Mouse (Mus musculus): ENCODE measurements around the gene Sv2c.

Gene Sv2c

DNA sequence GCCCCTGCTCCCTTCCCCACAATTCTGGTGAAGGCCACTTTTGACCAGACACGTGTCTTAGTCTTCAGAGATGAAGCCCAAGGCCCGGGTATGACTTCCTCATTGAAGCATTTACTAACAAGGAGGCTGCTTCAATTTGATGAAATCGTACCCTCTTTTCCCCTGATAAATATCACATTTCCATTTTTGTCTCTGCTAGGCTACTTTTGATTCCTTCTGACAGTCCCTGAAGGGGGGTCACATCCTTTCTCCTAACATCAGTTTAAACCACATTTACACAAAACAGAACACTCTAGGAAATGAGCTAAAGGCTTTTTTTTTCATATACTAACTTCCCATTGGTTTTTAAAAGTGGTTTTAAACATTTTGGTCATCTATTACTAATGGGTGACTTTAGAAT lies 79.6 kb downstream of the Sv2c start:
- DNase-seq (ENCODE audit: low read depth): peak; percentile 54

DNA sequence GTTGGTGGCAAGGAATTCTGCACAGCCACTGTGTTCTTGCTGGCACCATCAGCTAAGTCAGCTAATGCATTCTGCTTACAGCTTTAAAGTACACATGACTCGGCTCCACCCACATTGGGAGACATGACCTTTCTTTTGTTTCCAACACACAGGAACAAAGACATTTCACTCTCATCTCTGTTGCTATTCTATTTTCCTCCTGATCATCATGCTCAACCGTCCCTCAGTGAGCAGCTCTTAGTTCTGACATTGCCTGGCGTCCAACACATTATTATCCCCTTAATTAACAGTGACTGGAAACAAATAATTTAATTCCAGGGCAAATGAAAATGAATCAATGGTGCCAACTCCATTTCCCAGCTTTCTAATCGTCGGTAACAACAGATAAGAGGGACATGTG lies 87.0 kb downstream of the Sv2c start:
- DNase-seq (ENCODE audit: low read depth): no peak

- DNase-seq (ENCODE audit: low read depth): no peak
Observed at GRCm38 (mm10) chr13:96040275-96041042, 91.9 kb downstream of the Sv2c start.

DNA sequence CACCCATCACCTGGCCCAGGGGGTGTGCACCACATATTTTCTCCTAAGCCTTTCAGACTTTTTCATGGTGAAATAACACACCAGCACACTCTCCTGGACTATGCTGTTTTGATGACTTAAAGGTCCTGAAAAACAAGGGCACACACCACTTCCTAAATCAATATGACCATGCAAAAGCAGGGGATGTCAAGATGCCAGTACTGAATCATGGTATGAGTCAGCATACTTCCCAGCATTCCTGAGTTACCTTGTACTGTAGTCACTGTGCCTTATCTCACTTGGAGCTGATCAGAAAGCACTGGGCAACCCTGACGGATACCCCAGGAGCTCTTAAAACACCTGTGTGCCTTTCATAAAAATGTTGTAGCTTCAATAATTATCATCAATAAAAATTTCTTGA lies 92.8 kb downstream of the Sv2c start:
- peak; percentile 17 for DNase-seq (ENCODE audit: low read depth)

DNA sequence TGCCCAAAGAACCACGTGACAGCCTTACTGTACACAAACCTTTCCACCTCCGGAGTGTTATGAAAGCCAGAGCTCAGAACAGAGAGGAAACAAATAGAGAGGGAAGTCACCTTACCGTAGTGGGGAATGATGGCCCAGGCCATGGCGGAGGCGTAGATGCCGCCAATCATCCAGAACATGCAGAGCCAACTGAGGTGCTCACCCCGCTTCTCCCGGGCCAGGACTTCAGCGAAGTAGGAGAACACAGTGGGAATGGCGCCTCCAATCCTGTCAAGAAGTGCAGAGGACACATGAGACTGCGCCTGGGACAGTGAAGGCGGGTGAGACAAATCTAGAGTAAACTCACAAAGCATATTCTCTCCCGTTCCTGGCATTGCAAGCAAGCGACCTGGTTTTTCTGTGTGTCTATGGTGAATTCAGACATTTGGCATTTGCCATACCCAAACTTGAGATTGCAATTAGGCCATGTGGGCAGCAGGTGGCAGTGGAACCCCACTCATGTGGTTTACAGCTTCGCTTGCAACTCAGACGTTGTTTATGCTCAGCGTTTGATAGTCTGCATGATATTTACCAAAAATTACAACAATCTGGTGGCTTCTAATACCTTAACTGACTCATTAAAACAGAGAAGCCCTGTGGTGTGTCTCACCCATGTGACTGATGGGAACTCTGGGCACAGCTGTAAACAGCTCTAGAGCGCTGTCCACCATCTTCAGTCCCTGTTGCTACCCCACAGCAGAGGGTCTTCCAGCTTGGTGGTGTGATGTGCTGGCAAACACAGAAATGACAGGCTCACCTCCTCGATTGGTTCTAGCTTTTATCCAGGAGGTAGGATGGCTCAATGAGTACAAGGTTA lies 101.8 kb downstream of the Sv2c start:
- DNase-seq (ENCODE audit: low read depth): peak; percentile 56

GRCm38 (mm10) chr13:96023858-96024257 lies 108.5 kb downstream of the Sv2c start:
- no peak for DNase-seq (ENCODE audit: low read depth)

DNA sequence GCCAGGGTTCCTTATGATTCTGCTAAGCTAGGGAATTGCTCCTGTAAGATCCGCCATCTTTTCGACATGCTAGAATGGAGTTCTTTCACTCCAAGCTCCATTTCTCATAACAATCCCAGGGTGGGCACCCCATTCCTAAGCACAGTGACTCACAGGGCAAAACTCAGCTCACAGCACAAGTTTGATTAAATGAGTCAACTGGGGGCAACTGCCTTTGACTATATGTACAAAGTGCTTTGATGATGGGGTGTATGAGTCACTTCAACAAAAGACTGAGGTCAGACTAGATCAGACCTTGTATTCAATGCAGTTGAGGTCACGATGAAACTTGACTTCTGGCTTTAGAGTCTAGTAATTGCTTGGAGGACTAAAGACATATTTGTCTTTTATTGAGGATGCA lies 116.9 kb downstream of the Sv2c start:
- peak; percentile 56 for DNase-seq (ENCODE audit: low read depth)

GRCm38 (mm10) chr13:96010861-96011511 lies 121.4 kb downstream of the Sv2c start:
- peak; percentile 98 for DNase-seq (ENCODE audit: low read depth)

DNA sequence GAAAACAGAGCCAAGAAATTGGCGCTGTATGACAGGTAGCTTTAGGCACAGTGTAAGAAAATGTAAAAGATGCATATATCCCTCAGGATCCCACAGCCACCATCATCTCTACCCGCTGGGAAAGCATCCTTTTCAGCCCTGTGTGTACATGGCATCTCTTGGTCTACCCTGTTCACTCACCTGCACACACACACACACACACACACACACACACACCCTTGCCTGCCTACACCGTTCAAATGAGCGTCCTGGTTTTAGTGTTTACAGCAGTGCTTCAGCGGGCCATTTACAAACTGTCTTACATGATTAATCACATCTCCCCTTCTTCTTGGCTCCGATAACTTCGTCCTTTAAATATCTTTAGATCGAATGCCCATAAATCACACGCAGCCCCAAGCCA lies 123.4 kb downstream of the Sv2c start:
- no peak for DNase-seq (ENCODE audit: low read depth)

GRCm38 (mm10) chr13:96008154-96008553 lies 124.2 kb downstream of the Sv2c start:
- no peak for DNase-seq (ENCODE audit: low read depth)

DNA sequence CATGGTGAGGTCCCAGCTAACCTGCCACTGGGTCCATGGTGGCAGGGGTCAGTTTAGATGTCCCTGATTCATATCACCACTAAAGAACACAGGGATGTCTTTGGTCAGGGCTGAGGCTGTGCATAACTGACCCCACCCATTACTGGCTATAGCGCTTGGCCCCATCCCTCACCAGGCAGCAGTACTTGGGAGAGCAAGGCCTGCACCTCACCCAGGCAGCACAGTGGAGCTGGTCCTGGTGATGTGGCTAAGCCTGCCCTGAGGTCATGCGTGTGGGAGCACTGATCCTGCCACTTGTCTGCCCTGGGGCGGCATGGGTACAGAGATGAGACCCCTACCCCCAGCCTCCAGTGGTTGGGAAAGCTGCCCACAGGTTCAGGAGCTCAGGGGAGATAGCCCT lies 128.8 kb downstream of the Sv2c start:
- DNase-seq (ENCODE audit: low read depth): no peak

GRCm38 (mm10) chr13:96002475-96002874 lies 129.9 kb downstream of the Sv2c start:
- peak; percentile 46 for DNase-seq (ENCODE audit: low read depth)

DNA sequence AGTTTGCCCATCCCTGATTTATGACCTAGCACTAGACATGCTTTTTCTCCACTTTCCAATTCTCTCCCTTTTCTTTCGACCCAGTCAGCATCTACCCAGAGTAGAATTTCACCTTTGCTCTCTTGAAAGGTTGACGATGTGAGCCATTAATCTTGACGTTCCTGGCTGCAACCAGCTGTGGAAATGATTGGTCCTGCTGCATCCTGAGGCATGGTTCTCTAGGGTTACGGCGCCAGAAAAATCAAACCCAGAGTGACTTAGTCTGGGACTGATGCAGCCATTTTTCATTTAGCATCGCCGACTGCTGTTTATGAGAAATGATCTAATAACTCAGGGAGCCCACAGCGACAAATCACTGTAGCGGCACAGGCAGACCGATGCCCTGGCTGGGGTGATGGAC lies 133.0 kb downstream of the Sv2c start:
- DNase-seq (ENCODE audit: low read depth): no peak

GRCm38 (mm10) chr13:95997294-95997693 lies 135.1 kb downstream of the Sv2c start:
- peak; percentile 13 for DNase-seq (ENCODE audit: low read depth)

- DNase-seq (ENCODE audit: low read depth): peak; percentile 21
Observed at GRCm38 (mm10) chr13:95994705-95995703, 137.4 kb downstream of the Sv2c start.

DNA sequence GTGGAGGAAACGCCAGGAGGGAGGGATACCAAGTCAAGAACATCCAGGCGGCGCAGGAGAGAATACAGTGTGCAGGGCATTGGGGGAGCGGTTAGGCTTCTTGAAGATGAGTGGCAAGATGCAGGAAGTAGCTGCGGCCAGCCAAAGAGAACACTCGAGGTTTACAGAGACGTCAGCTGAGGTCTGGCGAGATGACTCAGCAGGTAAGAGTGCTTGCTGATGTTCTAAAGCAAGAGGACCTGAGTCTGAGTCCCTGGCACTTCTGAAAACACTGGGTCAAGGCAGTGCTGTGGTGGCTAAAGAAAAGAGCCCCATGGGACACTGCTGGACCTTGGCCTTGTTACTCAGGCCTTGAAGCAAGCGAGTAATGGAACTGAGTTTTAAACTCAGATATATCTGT lies 144.2 kb downstream of the Sv2c start:
- peak; percentile 97 for DNase-seq (ENCODE audit: low read depth)

GRCm38 (mm10) chr13:95987147-95987546 lies 145.2 kb downstream of the Sv2c start:
- peak; percentile 88 for DNase-seq (ENCODE audit: low read depth)

- DNase-seq (ENCODE audit: low read depth): peak; percentile 79
Observed at GRCm38 (mm10) chr13:95986375-95986774, 146.0 kb downstream of the Sv2c start.

- no peak for DNase-seq (ENCODE audit: low read depth)
Observed at GRCm38 (mm10) chr13:95975225-95975624, 157.2 kb downstream of the Sv2c start.

DNA sequence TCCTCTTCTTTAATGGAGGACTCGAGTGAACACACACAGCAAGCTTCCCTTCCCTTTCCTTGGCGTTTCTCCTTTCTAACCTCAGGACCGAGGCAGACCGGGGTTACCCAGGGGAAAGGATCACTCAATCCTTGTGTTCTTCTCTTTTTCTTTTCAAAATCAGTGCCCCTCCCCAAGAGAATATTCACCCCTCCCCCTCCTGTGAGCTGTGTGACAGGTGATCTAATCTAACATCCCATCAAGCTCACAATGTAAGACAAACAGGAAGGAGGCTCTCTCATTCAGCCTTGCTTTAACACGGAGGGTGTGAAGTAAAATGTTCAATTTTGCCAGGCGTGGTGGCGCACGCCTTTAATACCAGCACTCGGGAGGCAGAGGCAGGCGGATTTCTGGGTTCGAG lies 158.3 kb downstream of the Sv2c start:
- DNase-seq (ENCODE audit: low read depth): no peak

- DNase-seq (ENCODE audit: low read depth): peak; percentile 76
Observed at GRCm38 (mm10) chr13:95973368-95973958, 158.9 kb downstream of the Sv2c start.

All from 416B (cell line).